Mouse (Mus musculus): ENCODE results near the gene Tspear.

Gene Tspear

GRCm38 (mm10) chr10:77869651-77870050 lies 183.3 kb downstream of the Tspear start:
- DNase-seq (ENCODE audit: low spot score in 2 of 2) = no peak

DNA sequence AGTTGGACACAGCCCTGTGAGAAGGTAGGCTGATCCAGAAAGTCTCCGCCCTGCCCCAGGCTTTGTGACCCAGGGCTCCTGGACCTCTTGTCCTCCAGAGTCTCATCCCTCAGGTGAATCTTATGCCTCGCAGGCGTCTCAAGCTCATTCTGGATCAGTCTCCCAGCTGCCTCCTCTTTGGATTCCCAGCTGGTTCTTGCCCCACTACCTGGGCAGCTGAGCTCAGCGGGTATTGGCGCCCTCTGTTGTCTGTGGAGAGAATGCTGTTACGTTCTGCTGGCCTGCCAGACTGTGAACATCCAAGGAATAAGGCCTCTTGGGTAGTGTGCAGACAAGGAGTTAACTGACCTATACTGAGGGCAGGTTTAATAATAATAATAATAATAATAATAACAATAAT lies 192.6 kb downstream of the Tspear start:
- DNase-seq (ENCODE audit: low spot score in 2 of 2) = no peak

DNA sequence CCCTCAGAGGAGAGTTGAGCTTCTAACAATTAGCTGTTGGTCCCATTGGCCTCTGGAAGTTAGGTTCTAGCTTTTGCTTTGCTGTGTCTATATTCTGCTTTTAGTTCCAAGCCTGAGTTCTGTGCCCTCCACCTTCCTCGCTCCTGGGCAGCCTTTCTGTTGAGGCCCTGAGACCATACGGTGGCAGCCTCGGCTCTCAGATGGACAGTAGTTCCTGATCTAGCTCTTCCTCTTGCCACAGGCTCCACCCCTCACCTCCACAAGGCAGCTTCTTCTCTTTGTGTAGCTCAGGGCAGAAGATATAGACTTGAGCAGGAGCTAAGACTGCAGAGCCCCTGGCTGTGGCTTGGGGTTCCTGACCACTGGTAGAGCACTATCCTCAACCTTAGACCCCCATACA lies 193.9 kb downstream of the Tspear start:
- no peak for DNase-seq (ENCODE audit: low spot score in 2 of 2)

DNA sequence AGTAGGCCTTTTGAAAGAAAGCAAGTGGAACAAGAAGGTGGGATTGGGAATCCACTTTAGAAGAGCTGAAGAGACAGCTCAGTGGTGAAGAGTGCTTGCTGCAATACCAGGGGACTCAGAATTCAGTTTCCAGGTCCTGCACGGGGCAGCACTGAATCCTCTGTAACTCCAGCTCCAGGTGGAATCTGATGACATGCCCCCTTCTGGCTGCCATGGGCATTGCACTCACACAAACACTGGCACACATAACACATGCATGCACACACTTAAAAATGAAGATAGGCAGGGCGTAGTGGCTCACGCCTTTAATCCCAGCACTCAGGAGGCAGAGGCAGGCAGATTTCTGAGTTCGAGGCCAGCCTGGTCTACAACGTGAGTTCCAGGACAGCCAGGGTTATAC lies 196.2 kb downstream of the Tspear start:
- no peak for DNase-seq (ENCODE audit: low spot score in 2 of 2)

DNA sequence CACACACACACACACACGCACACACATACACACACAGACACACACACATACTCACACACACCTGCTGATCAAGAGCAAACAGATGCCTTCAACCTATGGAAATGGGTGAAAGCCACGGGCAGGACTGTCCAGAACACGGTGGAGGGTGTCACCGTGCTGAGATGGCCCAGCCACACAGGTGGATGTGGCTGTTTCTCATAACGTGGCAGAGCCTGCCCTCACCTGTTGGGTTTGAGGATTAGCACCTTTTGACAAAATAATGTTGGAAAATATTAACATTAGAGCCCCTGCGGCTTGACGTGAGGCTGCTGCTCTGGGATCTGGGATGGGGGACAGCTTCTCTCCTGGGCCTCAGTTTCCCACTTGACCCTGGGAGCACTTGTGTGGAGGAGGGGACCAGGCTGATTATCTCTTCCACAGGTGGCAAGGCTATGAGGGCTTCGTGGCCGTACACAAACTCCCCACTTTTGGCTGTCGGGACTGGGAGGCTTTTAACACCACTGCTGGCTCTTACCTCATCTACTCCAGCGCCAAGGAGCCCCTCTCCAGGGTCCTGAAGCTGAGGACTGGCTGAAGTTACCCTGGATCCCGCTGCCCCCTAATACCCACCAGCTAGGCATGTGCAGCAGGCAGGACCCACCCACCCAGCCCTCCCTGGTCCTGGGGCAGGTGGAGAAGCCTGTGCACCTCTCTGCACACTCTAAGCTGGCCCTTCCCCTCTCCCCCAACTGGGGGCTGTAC lies 199.8 kb downstream of the Tspear start:
- no peak for DNase-seq (ENCODE audit: low spot score in 2 of 2)

DNA sequence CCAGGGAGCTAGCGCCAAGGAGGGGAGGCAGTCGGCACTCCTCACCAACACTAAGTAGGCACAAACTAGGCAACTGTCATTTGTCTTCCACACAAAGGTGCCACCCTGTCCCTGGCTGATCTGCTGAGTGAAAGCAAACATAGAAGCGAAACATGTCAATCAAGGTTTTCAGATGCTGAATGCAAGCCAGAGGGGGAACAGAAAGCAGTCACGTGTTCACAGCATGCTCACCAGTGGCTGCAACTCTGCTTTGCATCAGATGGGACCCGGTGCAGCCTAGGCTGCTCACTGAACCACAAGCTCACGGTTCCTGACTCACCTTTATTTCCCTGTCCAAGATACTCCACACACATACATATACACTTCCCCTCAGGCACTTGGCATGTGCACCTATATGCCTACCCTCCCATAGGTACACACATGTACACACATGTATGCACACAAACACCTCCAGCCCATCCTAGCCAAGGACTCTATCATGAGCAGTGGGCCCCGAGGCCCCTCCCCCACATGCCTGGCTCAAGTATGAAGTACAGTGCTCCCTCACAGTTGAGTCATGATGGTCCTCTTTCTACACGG lies 204.7 kb downstream of the Tspear start:
- DNase-seq (ENCODE audit: low spot score in 2 of 2) = no peak

GRCm38 (mm10) chr10:77895562-77895961 lies 209.2 kb downstream of the Tspear start:
- DNase-seq (ENCODE audit: low spot score in 2 of 2) = no peak

GRCm38 (mm10) chr10:77900126-77900525 lies 213.8 kb downstream of the Tspear start:
- DNase-seq (ENCODE audit: low spot score in 2 of 2) = no peak

- DNase-seq (ENCODE audit: low spot score in 2 of 2) = peak in 1 of 2 experiments; percentile 52
These were observed 214.8 kb downstream of the Tspear start for GRCm38 (mm10) chr10:77900903-77901818.

DNA sequence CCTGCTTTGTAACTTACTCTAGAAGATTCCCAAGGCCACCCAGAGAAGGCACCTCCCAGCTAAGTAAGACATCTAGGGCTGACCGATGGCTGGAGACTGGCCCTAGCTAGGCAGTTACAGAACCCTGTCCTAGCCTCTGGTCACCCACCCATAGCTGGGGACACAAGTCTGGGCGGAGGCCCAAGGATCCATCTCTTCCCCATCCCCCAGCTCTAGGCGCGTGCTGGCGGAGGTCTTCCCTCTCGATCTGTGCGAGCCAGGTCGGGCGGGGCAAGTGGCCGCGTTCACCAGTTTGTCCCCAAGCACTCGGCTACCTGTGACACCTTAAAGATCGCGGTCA lies 215.5 kb downstream of the Tspear start:
- peak in 1 of 2 experiments; percentile 71 for DNase-seq (ENCODE audit: low spot score in 2 of 2)

- peak; percentile 79 to 80 for DNase-seq (ENCODE audit: low spot score in 2 of 2)
These were observed 216.0 kb downstream of the Tspear start, which contains the start of gene Lrrc3 for GRCm38 (mm10) chr10:77902211-77902893. Gene Lrrc3, minus strand, starts transcription at chr10:77902536.

- DNase-seq (ENCODE audit: low spot score in 2 of 2) = peak; percentile 90 to 94
These were observed 216.7 kb downstream of the Tspear start for GRCm38 (mm10) chr10:77902894-77903715.

- peak in 1 of 2 experiments; percentile 42 for DNase-seq (ENCODE audit: low spot score in 2 of 2)
These were observed 226.2 kb downstream of the Tspear start for GRCm38 (mm10) chr10:77912605-77913004.

DNA sequence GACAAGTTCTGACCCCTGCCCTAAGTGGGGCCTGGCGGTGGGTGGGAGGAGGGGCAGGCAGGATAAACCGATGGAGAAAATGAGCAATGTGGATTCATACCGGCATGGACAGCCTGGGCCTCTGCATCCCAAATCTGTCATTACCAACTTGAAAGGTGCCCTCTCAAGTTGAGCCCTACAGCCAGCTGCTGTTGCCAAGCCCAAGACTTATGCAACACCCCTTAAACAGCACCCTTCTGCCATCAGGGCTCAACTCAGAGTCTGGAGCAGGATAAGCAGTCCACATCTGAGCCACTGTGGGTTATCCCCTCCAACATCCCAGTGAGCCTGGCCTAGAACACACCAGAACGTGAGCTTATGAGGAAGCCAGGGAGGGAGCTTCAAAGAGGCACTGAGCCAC lies 226.9 kb downstream of the Tspear start:
- DNase-seq (ENCODE audit: low spot score in 2 of 2) = no peak

DNA sequence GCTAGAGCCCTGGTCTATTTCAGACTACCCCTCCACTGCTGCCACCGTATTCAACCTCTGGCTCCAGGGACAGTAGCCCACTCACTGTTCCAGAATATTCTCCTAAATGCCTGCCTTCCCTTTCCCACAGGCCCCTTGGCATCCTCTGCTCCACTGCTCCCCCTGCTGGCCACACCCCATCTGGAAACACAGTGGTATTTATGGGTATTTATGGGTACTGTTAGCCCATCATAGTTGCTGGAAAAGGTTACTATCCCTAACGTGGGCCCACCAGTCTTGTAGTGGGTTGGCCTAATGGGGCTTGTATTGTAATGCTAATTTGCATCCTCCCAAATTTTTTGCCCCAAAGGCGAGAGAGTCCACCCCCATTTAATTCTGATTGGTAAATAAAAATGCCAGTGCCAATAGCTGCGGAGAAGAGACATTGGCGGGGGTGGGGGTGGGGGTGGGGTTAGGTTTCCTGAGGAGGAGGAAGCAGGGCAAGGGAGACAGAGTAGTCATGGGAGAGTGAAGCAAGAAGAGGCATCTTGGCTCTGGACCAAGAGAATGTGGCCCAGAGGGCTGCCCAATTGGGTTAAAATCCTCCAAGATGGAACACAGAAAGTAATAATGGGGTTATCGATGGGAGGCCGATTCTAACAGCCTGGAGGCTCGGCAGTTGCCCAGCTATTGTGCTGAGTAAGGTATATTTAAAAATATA lies 230.4 kb downstream of the Tspear start:
- DNase-seq (ENCODE audit: low spot score in 2 of 2) = peak in 1 of 2 experiments; percentile 51

DNA sequence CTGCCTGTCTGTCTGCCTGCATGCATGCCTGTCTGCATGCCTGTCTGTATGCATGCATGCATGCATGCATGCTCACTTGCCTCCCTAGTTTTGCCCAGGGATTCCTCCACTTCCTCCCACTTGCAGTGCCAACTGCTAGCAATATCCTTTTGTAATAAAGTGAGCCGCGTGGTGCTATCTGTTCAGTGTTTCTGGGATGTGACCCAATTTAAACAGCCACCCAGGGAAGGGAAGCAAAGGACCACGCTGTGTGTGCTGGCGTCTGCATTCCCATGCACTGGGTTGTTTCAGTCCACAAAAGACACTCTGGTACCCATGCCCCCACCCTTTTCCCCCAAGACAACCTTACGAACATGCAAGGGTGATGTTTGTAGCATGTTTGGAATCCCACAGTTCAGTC lies 234.6 kb downstream of the Tspear start:
- no peak for DNase-seq (ENCODE audit: low spot score in 2 of 2)

- peak in 1 of 2 experiments; percentile 43 for DNase-seq (ENCODE audit: low spot score in 2 of 2)
These were observed 236.3 kb downstream of the Tspear start for GRCm38 (mm10) chr10:77922681-77923080.

GRCm38 (mm10) chr10:77926140-77926539 lies 239.8 kb downstream of the Tspear start:
- DNase-seq (ENCODE audit: low spot score in 2 of 2) = peak in 1 of 2 experiments; percentile 59

GRCm38 (mm10) chr10:77927375-77927774 lies 241.0 kb downstream of the Tspear start:
- no peak for DNase-seq (ENCODE audit: low spot score in 2 of 2)
